Mouse (Mus musculus) neural tube, embryonic 11.5 days (tissue): Measurements from ENCODE around the gene Top3a. TPM values are rescaled to one million over a fixed set of nuclear protein-coding genes. Genes with fewer than 3 reads are reported as not detected.

Experiments
- ATAC-seq: fragments of 200-750 bp; cut with Nextera tagmentation; 2 replicates; pipeline ENCODE4 v1.8.0; 2017; ENCODE audit warnings: moderate number of reproducible peaks, mild to moderate bottlenecking, moderate TSS enrichment, moderate library complexity; ENCODE audit not compliant: insufficient read depth, low FRiP score, low TSS enrichment
- DNase-seq: peaks from one replicate; pipeline ENCODE4 v3.0.0-alpha.2; 2015; ENCODE audit warnings: low spot score
- H3K27ac ChIP-seq: fragments of 300-500 bp; sonication (generic); 2 replicates; pipeline ENCODE4 v1.5.1; 2014; ENCODE audit warnings: low read depth, mild to moderate bottlenecking, low read length
- H3K27me3 ChIP-seq: fragments of 300-500 bp; sonication (generic); 2 replicates; pipeline ENCODE4 v1.6.1; 2014; ENCODE audit warnings: mild to moderate bottlenecking, low read length, mixed read lengths; ENCODE audit not compliant: control insufficient read depth, insufficient read depth
- H3K36me3 ChIP-seq: fragments of 300-500 bp; sonication (generic); 2 replicates; pipeline ENCODE4 v1.6.1; 2014; ENCODE audit warnings: mild to moderate bottlenecking, low read length, moderate library complexity, mixed read lengths; ENCODE audit not compliant: control insufficient read depth, insufficient read depth
- H3K4me1 ChIP-seq: fragments of 300-500 bp; sonication (generic); 2 replicates; pipeline ENCODE4 v1.6.1; 2014; ENCODE audit warnings: low read length, mixed read lengths; ENCODE audit not compliant: control insufficient read depth, insufficient read depth
- H3K4me2 ChIP-seq: fragments of 300-500 bp; sonication (generic); 2 replicates; pipeline ENCODE4 v1.6.1; 2014; ENCODE audit warnings: low read depth, mild to moderate bottlenecking, moderate library complexity
- H3K4me3 ChIP-seq: fragments of 300-500 bp; sonication (generic); 2 replicates; pipeline ENCODE4 v1.5.1; 2014; ENCODE audit warnings: low read depth, low read length
- H3K9ac ChIP-seq: fragments of 300-500 bp; sonication (generic); 2 replicates; pipeline ENCODE4 v1.6.1; 2014; ENCODE audit warnings: mild to moderate bottlenecking, low read length
- H3K9me3 ChIP-seq: fragments of 300-500 bp; sonication (generic); 2 replicates; pipeline ENCODE4 v1.6.1; 2016; ENCODE audit warnings: low read length; ENCODE audit not compliant: control insufficient read depth
- WGBS: fragments of 180-500 bp; shearing (Covaris S2); extraction: QIAGEN DNeasy Blood & Tissue Kit; methylation state at CpG from one replicate; pipeline ENCODE4 v1.1.7; 2014; 5-methylcytosine and 5-hydroxymethylcytosine counted together
- polyA plus RNA-seq: library from polyadenylated mRNA; unstranded; fragments of >200 nt; fragmentation: Nextera tagmentation; extraction: Ambion mirVana; gene quantifications from 2 replicates; pipeline ENCODE4 v1.2.1, GENCODE M21; 2014

Top3a gene
- polyA plus RNA-seq, 1 experiment from 2014 or later = 17.1 TPM

- DNase-seq (no peak), ATAC-seq (no peak)
- Histone ChIP-seq H3K36me3 (no peaks in the 10 kb centered on the region), H3K4me3 (no peak overlapping the region), H3K4me1 (no peaks in the 10 kb centered on the region), H3K27ac (no peak overlapping the region), H3K4me2 (no peak overlapping the region), H3K27me3 (no peaks in the 10 kb centered on the region), H3K9me3 (no peaks in the 10 kb centered on the region), H3K9ac (no peak overlapping the region)
- 85% methylated on average over 2 of the region's 2 CpGs for WGBS
Measured at GRCm38 (mm10) chr11:60769322-60769721, 7.8 kb downstream of the Top3a start.

- Histone ChIP-seq H3K9ac (no peak overlapping the region), H3K27ac (no peak overlapping the region), H3K36me3 (no peaks in the 10 kb centered on the region; the same call in 1 of the 2 replicates), H3K4me3 (no peak overlapping the region), H3K4me1 (no peaks in the 10 kb centered on the region), H3K4me2 (no peak overlapping the region), H3K9me3 (no peaks in the 10 kb centered on the region), H3K27me3 (no peaks in the 10 kb centered on the region)
- no peak for DNase-seq
- ATAC-seq = no peak
- 82% methylated on average over 4 of the region's 4 CpGs for WGBS
Measured at GRCm38 (mm10) chr11:60766969-60767368, 10.2 kb downstream of the Top3a start.

- WGBS = 91% methylated on average over 3 of the region's 3 CpGs
- Histone ChIP-seq H3K9me3 (no peaks in the 10 kb centered on the region), H3K36me3 (peaks cover 2% of the 10 kb centered on the region; the same call in 1 of the 2 replicates), H3K27ac (no peak overlapping the region), H3K9ac (no peak overlapping the region), H3K4me1 (no peaks in the 10 kb centered on the region), H3K4me2 (no peak overlapping the region), H3K27me3 (no peaks in the 10 kb centered on the region), H3K4me3 (no peak overlapping the region)
- no peak for DNase-seq
- ATAC-seq = no peak
Measured at GRCm38 (mm10) chr11:60761681-60762080, 15.5 kb downstream of the Top3a start.

- no peak overlapping the region for H3K27ac ChIP-seq
- 97% methylated on average over 7 of the region's 7 CpGs for WGBS
- no peak overlapping the region for H3K9ac ChIP-seq
- H3K9me3 ChIP-seq = no peaks in the 10 kb centered on the region
- ATAC-seq = no peak
- no peak for DNase-seq
- peaks cover 17% of the 10 kb centered on the region for H3K36me3 ChIP-seq
- H3K4me3 ChIP-seq = no peak overlapping the region
- no peaks in the 10 kb centered on the region for H3K4me1 ChIP-seq
- H3K27me3 ChIP-seq = no peaks in the 10 kb centered on the region
- H3K4me2 ChIP-seq = no peak overlapping the region
Measured at GRCm38 (mm10) chr11:60755570-60755969, 21.6 kb downstream of the Top3a start.

GRCm38 (mm10) chr11:60740321-60740720 is 36.8 kb downstream of the Top3a start:
- ATAC-seq (no peak), DNase-seq (no peak)
- WGBS = 82% methylated on average over 3 of the region's 3 CpGs
- H3K36me3 ChIP-seq = peaks cover 17% of the 10 kb centered on the region
- no peaks in the 10 kb centered on the region for H3K4me1 ChIP-seq
- no peaks in the 10 kb centered on the region for H3K9me3 ChIP-seq
- H3K27ac ChIP-seq = no peak overlapping the region
- H3K9ac ChIP-seq = no peak overlapping the region
- no peak overlapping the region for H3K4me2 ChIP-seq
- H3K27me3 ChIP-seq = no peaks in the 10 kb centered on the region
- H3K4me3 ChIP-seq = no peak overlapping the region

GRCm38 (mm10) chr11:60737450-60737849 is 39.7 kb downstream of the Top3a start:
- H3K9me3 ChIP-seq = no peaks in the 10 kb centered on the region
- no peak overlapping the region for H3K4me3 ChIP-seq
- no peak overlapping the region for H3K27ac ChIP-seq
- peaks cover 11% of the 10 kb centered on the region for H3K36me3 ChIP-seq
- DNase-seq (no peak), ATAC-seq (no peak)
- no peak overlapping the region for H3K4me2 ChIP-seq
- H3K4me1 ChIP-seq = no peaks in the 10 kb centered on the region
- no peak overlapping the region for H3K9ac ChIP-seq
- H3K27me3 ChIP-seq = no peaks in the 10 kb centered on the region

- Histone ChIP-seq H3K9ac (no peak overlapping the region), H3K27ac (no peak overlapping the region), H3K27me3 (no peaks in the 10 kb centered on the region), H3K4me3 (no peak overlapping the region), H3K36me3 (peaks cover 8% of the 10 kb centered on the region), H3K9me3 (no peaks in the 10 kb centered on the region), H3K4me1 (no peaks in the 10 kb centered on the region), H3K4me2 (no peak overlapping the region)
- ATAC-seq (no peak), DNase-seq (no peak)
- WGBS = 87% methylated on average over 3 of the region's 3 CpGs
Measured at GRCm38 (mm10) chr11:60736491-60736890, 40.7 kb downstream of the Top3a start.

GRCm38 (mm10) chr11:60735191-60735590 is 42.0 kb downstream of the Top3a start:
- DNase-seq (no peak), ATAC-seq (no peak)
- Histone ChIP-seq H3K27ac (no peak overlapping the region), H3K4me3 (no peak overlapping the region), H3K9ac (no peak overlapping the region), H3K27me3 (no peaks in the 10 kb centered on the region), H3K4me1 (no peaks in the 10 kb centered on the region), H3K36me3 (peaks cover 5% of the 10 kb centered on the region; the same call in 1 of the 2 replicates), H3K4me2 (no peak overlapping the region), H3K9me3 (no peaks in the 10 kb centered on the region)
- WGBS = 84% methylated on average over 5 of the region's 5 CpGs

- 81% methylated on average over 2 of the region's 2 CpGs for WGBS
Measured at GRCm38 (mm10) chr11:60734206-60734605, 43.0 kb downstream of the Top3a start.

More at GRCm38 (mm10) chr11:60734206-60734605, 43.0 kb downstream of the Top3a start:
- no peak overlapping the region for H3K4me2 ChIP-seq
- no peak for ATAC-seq
- H3K9ac ChIP-seq = no peak overlapping the region
- no peaks in the 10 kb centered on the region for H3K4me1 ChIP-seq
- no peak overlapping the region for H3K27ac ChIP-seq
- H3K36me3 ChIP-seq = peaks cover 2% of the 10 kb centered on the region; the same call in 1 of the 2 replicates
- H3K9me3 ChIP-seq = no peaks in the 10 kb centered on the region
- no peaks in the 10 kb centered on the region for H3K27me3 ChIP-seq
- no peak overlapping the region for H3K4me3 ChIP-seq
- DNase-seq = no peak
